Mouse (Mus musculus): ENCODE measurements around the gene Gm10226. TPM values are rescaled to one million over a fixed set of nuclear protein-coding genes. Genes with fewer than 3 reads are reported as not detected.
"Not testable (repeated sequence)": the region's sequence is repeated elsewhere in the genome, so short reads cannot be mapped to it uniquely, and the experiment has no call there.

Gene Gm10226
- polyA plus RNA-seq, 1 experiment from 2014 or later = 12.1 TPM

DNA sequence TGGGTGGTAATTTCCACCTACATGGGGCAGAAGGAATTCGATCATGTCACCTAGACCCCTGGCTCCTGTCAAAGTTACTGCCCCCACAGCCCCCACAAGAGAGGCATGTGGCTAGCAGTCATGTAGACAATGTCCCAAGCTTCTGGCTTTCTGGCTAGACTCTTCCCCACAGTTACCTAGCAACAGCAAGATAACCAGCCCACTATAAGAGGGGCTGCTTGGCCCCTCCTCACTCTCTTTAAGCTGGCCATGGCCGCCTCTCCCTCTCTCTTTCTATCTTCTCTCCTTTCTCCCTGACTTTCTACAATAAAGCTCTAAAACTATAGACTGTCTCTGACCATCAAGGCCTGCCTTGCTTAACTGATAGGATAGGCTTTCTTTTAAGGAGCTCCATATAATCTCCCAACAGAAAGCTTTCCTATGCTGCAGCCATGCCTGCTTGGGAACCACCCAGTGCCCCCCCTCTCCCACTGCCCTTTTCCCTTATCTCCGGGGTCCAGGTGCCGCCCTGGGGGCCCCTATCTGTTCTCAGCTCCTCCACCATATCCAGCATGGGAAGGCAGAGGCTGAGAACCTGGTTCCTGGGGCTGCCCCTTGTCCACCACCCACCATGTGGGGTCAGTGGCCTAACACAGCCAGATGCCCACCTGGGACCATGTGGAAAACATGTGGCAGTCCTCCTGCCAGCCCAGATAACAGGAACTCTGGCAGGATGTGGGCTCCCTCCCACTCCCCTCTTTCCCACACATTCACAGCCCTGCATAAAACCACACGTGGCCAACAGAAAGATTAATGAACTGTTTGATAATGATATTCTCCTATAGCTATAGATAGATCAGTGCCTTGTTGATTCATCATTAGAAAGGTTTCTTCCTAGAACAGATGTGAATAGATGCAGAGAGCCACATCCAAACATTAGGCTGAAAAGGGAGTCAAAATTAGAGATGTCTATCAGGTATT lies 10.9 kb downstream of the Gm10226 start:
- Histone ChIP-seq H3K36me3 (ENCODE audit: control insufficient read depth, insufficient read depth, low read length) (no peaks in the 10 kb centered on the region), H3K4me2 (ENCODE audit: low read length) (no peak overlapping the region), H3K4me3 (ENCODE audit: low read length) (no peak overlapping the region), H3K27me3 (replicated peaks; ENCODE audit: control insufficient read depth, insufficient read depth, low read length) (no peaks in the 10 kb centered on the region), H3K4me1 (ENCODE audit: control insufficient read depth, insufficient read depth, low read depth, low read length) (no peaks in the 10 kb centered on the region), H3K9me3 (ENCODE audit: control insufficient read depth, low read length) (no peaks in the 10 kb centered on the region), H3K27ac (ENCODE audit: low read depth, low read length) (no peak overlapping the region), H3K9ac (ENCODE audit: low read depth, low read length) (no peak overlapping the region)
- no peak for ATAC-seq
- WGBS = 48% methylated on average over 5 of the region's 5 CpGs

DNA sequence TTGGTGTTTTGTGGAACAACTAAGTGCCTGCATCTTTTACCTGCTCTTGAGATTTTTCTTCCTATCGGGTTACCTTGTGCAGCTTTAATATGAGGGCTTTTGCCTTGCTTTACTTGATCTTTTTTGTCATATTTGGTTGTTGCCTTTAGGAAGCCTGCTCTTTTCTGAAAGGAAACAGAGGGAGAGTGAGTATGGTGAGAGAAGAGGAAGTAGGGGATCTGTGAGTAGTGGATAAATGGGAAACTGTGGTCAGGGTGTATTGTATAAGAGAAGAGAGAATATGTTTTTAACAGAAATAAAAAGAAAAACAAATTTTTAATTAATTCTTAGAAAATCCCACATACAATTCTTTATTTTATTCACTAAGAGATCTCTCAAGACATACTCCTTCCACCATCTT lies 11.8 kb downstream of the Gm10226 start:
- WGBS = 94% methylated on average over 1 of the region's 1 CpGs
- no peak overlapping the region for H3K27ac ChIP-seq (ENCODE audit: low read depth, low read length)
- H3K4me1 ChIP-seq (ENCODE audit: control insufficient read depth, insufficient read depth, low read depth, low read length) = peaks cover 2% of the 10 kb centered on the region; the same call in 1 of the 2 replicates
- no peaks in the 10 kb centered on the region for H3K27me3 ChIP-seq (replicated peaks; ENCODE audit: control insufficient read depth, insufficient read depth, low read length)
- no peak overlapping the region for H3K4me3 ChIP-seq (ENCODE audit: low read length)
- no peaks in the 10 kb centered on the region for H3K9me3 ChIP-seq (ENCODE audit: control insufficient read depth, low read length)
- no peak for ATAC-seq
- no peak overlapping the region for H3K4me2 ChIP-seq (ENCODE audit: low read length)
- no peak overlapping the region for H3K9ac ChIP-seq (ENCODE audit: low read depth, low read length)
- H3K36me3 ChIP-seq (ENCODE audit: control insufficient read depth, insufficient read depth, low read length) = no peaks in the 10 kb centered on the region

DNA sequence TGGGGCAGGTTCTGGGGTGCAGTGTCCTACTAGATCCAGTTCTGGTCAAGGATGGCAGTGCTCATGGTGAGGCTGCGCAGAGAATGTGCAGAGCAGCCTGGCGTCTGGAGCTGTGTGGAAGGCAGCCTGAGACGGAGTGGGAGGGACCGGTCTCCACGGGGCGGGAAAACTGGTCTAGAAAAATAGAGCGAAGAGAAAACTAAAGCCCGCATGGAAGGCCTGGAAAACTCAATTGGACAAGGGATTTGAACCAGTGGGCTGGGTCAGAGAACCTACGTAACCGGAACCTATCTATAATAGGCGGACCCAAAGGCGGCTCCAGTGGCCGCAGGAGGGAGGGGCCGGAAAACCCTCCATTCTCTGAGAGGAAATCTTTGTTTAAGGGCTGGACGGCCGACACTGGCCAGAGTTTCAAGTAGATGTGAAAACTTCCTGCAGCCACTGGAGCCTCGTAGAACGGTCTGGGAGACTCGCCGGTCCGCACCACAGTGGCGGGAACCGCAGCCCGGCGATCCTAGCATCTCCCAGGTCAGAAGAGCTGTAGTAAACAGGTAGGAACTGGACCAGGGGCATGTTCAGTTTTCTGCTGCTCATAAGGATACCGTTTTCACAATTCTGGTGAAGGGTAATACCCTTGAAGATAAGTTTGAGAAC lies 15.8 kb downstream of the Gm10226 start, which contains the start of gene Zfp760:
Gene Zfp760 (plus strand): TSS at position 399 of the 654 bp plus-strand sequence.
- WGBS = 1% methylated on average over 26 of the region's 26 CpGs
- H3K27ac ChIP-seq (ENCODE audit: low read depth, low read length) = peak within 1 kb of the TSS; percentile 79
- H3K4me3 ChIP-seq (ENCODE audit: low read length) = peak within 1 kb of the TSS; percentile 77
- peaks cover 7% of the 10 kb centered on the region for H3K4me1 ChIP-seq (ENCODE audit: control insufficient read depth, insufficient read depth, low read depth, low read length)
- H3K4me2 ChIP-seq (ENCODE audit: low read length) = peak within 1 kb of the TSS; percentile 68
- peak within 1 kb of the TSS; percentile 81 for H3K9ac ChIP-seq (ENCODE audit: low read depth, low read length)
- no peaks in the 10 kb centered on the region for H3K9me3 ChIP-seq (ENCODE audit: control insufficient read depth, low read length)
- H3K36me3 ChIP-seq (ENCODE audit: control insufficient read depth, insufficient read depth, low read length) = peaks cover 5% of the 10 kb centered on the region; the same call in 1 of the 2 replicates
- peak; percentile 99 for ATAC-seq
- no peaks in the 10 kb centered on the region for H3K27me3 ChIP-seq (replicated peaks; ENCODE audit: control insufficient read depth, insufficient read depth, low read length)

GRCm38 (mm10) chr17:21708401-21708800 lies 16.7 kb downstream of the Gm10226 start:
- ATAC-seq = no peak
- Histone ChIP-seq H3K4me1 (ENCODE audit: control insufficient read depth, insufficient read depth, low read depth, low read length) (peaks cover 7% of the 10 kb centered on the region), H3K27me3 (replicated peaks; ENCODE audit: control insufficient read depth, insufficient read depth, low read length) (no peaks in the 10 kb centered on the region), H3K9me3 (ENCODE audit: control insufficient read depth, low read length) (no peaks in the 10 kb centered on the region), H3K4me2 (ENCODE audit: low read length) (peak overlapping the region; percentile 68), H3K27ac (ENCODE audit: low read depth, low read length) (no peak overlapping the region), H3K4me3 (ENCODE audit: low read length) (peak overlapping the region; percentile 77), H3K36me3 (ENCODE audit: control insufficient read depth, insufficient read depth, low read length) (peaks cover 6% of the 10 kb centered on the region; the same call in 1 of the 2 replicates), H3K9ac (ENCODE audit: low read depth, low read length) (no peak overlapping the region)
- 21% methylated on average over 2 of the region's 2 CpGs for WGBS

GRCm38 (mm10) chr17:21730495-21730894 lies 38.8 kb downstream of the Gm10226 start, which contains the start of gene Zfp229:
Zfp229 (plus strand) TSS chr17:21730795.
- not testable (repeated sequence) for ATAC-seq; H3K4me3 ChIP-seq (ENCODE audit: low read length); H3K9me3 ChIP-seq (ENCODE audit: control insufficient read depth, low read length); H3K4me2 ChIP-seq (ENCODE audit: low read length); H3K9ac ChIP-seq (ENCODE audit: low read depth, low read length); H3K27ac ChIP-seq (ENCODE audit: low read depth, low read length); H3K36me3 ChIP-seq (ENCODE audit: control insufficient read depth, insufficient read depth, low read length); H3K27me3 ChIP-seq (replicated peaks; ENCODE audit: control insufficient read depth, insufficient read depth, low read length)
- WGBS = 94% methylated on average over 7 of the region's 22 CpGs
- peaks cover 11% of the 10 kb centered on the region for H3K4me1 ChIP-seq (ENCODE audit: control insufficient read depth, insufficient read depth, low read depth, low read length)

- H3K9me3 ChIP-seq (ENCODE audit: control insufficient read depth, low read length) = no peaks in the 10 kb centered on the region
- WGBS = 84% methylated on average over 4 of the region's 4 CpGs
- peak overlapping the region; percentile 73 for H3K4me3 ChIP-seq (ENCODE audit: low read length)
- ATAC-seq = 0 out of 2 replicates have a peak, but pooled peaks have one; percentile 17
- H3K27ac ChIP-seq (ENCODE audit: low read depth, low read length) = peak overlapping the region; percentile 84
- H3K4me2 ChIP-seq (ENCODE audit: low read length) = peak overlapping the region; percentile 59
- H3K27me3 ChIP-seq (replicated peaks; ENCODE audit: control insufficient read depth, insufficient read depth, low read length) = no peaks in the 10 kb centered on the region
- H3K36me3 ChIP-seq (ENCODE audit: control insufficient read depth, insufficient read depth, low read length) = peaks cover 4% of the 10 kb centered on the region; the same call in 1 of the 2 replicates
- peaks cover 11% of the 10 kb centered on the region for H3K4me1 ChIP-seq (ENCODE audit: control insufficient read depth, insufficient read depth, low read depth, low read length)
- peak overlapping the region; percentile 78; the same call in 1 of the 2 replicates for H3K9ac ChIP-seq (ENCODE audit: low read depth, low read length)
These were observed 41.4 kb downstream of the Gm10226 start for GRCm38 (mm10) chr17:21733049-21733448.

DNA sequence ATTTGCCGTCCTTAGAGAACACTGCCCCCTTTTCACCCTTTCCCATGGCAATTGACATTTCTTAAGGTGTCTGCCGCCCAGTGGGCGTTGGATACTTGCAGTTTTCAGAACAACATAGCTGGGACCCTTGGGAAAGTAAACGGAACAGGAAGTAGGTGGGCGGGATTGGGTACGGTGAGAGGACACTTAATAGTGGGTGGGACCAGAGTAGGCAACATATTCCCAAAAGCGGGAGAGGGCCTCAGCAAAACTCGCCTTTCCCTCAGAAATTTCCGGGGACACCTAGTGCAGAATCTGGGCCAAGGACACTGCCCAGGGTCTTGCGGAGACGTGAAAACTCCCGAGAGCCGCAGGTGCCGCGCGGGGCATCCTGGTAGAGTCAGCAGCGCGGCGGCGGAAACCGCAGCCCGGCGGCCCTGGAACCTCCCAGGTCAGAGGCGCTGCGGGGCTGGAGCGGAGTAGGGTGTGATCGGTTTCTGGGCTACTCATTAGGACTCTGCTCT lies 41.9 kb downstream of the Gm10226 start:
- H3K9me3 ChIP-seq (ENCODE audit: control insufficient read depth, low read length) = no peaks in the 10 kb centered on the region
- peaks cover 4% of the 10 kb centered on the region; the same call in 1 of the 2 replicates for H3K36me3 ChIP-seq (ENCODE audit: control insufficient read depth, insufficient read depth, low read length)
- H3K27ac ChIP-seq (ENCODE audit: low read depth, low read length) = peak overlapping the region; percentile 84
- WGBS = 1% methylated on average over 27 of the region's 27 CpGs
- H3K4me2 ChIP-seq (ENCODE audit: low read length) = peak overlapping the region; percentile 59
- peak overlapping the region; percentile 73 for H3K4me3 ChIP-seq (ENCODE audit: low read length)
- peaks cover 11% of the 10 kb centered on the region for H3K4me1 ChIP-seq (ENCODE audit: control insufficient read depth, insufficient read depth, low read depth, low read length)
- no peaks in the 10 kb centered on the region for H3K27me3 ChIP-seq (replicated peaks; ENCODE audit: control insufficient read depth, insufficient read depth, low read length)
- peak overlapping the region; percentile 78 for H3K9ac ChIP-seq (ENCODE audit: low read depth, low read length)
- peak; percentile 99 for ATAC-seq
